Mouse (Mus musculus): ENCODE data around the gene Rundc3b.

- TF ChIP-seq POLR2A (IDR thresholded peaks at IDR 0.05; ENCODE audit: borderline replicate concordance, low read depth, low read length) (no peak), CTCF (IDR thresholded peaks at IDR 0.05; ENCODE audit: low read depth, low read length) (no peak)
These were observed 10.1 kb upstream of the Rundc3b start for GRCm38 (mm10) chr5:8632901-8633300.

Measured in bone marrow macrophage, adult 2 months (primary cell).